Mouse (Mus musculus): ENCODE measurements around the gene Hoxa9. TPM values are rescaled to one million over a fixed set of nuclear protein-coding genes. Genes with fewer than 3 reads are reported as not detected.

Hoxa9 gene
- polyA plus RNA-seq, 1 experiment from 2014 or later: 2.2 TPM

DNA sequence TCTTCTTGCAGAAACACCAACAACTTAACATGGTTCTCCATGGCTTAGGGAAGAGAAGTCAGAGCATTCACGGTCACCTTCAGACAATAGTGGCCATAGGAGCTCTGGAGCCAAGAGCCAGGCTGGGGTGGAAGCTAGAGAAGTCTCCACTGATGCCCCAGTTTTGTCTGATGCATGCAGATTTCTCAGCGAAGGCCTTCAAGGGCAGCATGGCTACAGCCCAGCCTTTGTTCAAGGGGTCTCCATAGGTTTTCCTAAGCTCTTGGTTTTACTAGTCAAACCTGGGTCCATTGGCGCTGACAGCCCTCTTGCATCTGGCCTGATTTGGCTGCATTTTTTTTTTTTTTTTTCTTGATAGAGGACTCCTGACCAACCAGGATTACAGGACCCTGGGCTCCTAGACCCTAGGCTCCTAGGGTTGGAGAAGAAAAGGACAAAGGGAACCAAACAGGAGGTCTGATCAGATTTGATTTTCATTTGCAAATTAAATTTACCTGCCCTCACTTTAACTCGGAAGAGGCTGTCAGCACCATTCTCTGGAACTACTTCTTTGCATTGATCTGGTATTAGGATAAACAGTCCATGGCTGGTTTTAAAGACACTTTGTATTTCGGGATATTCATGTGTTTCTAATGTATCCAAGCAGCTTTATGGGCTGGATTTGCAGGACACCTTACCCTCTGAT, 33.4 kb upstream of the Hoxa9 start:
- 4% methylated on average over 5 of the region's 5 CpGs for WGBS
- no peak for DNase-seq (ENCODE audit: low spot score)
- H3K4me3 ChIP-seq (ENCODE audit: low read depth, low read length): no peak overlapping the region
- peaks cover 98% of the 10 kb centered on the region for H3K27me3 ChIP-seq (replicated peaks; ENCODE audit: control insufficient read depth, insufficient read depth, low read length)
- H3K4me2 ChIP-seq: no peak overlapping the region
- H3K36me3 ChIP-seq (ENCODE audit: control insufficient read depth, insufficient read depth, low read length): no peaks in the 10 kb centered on the region
- no peak overlapping the region for H3K9ac ChIP-seq (ENCODE audit: low read depth, low read length)
- no peaks in the 10 kb centered on the region for H3K9me3 ChIP-seq (ENCODE audit: control insufficient read depth, low read length)
- no peak overlapping the region for H3K27ac ChIP-seq (ENCODE audit: low read depth, low read length)
- 0 out of 2 replicates have a peak, but pooled peaks cover 6% of the 10 kb centered on the region for H3K4me1 ChIP-seq (replicated peaks; ENCODE audit: control insufficient read depth, insufficient read depth, low read length)
- ATAC-seq (replicated peaks; ENCODE audit: low FRiP score): no peak

DNA sequence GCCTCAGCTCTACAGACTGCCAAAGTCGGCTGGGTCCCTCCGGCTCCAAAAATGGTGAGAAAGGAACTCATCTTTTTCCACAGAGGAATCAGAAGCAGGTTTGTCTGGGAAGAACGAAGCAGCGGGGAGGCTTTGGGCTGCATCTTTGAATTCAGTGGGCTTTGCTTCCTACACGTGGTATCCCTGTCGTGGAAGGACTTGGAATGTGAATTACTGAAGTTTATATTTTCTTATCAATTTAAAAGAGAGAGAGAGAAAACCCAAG, 32.4 kb upstream of the Hoxa9 start:
- no peak overlapping the region for H3K4me2 ChIP-seq
- H3K27me3 ChIP-seq (replicated peaks; ENCODE audit: control insufficient read depth, insufficient read depth, low read length): peaks cover 98% of the 10 kb centered on the region
- H3K9me3 ChIP-seq (ENCODE audit: control insufficient read depth, low read length): no peaks in the 10 kb centered on the region
- H3K27ac ChIP-seq (ENCODE audit: low read depth, low read length): no peak overlapping the region
- WGBS: 1% methylated on average over 6 of the region's 6 CpGs
- H3K36me3 ChIP-seq (ENCODE audit: control insufficient read depth, insufficient read depth, low read length): no peaks in the 10 kb centered on the region
- 0 out of 2 replicates have a peak, but pooled peaks cover 6% of the 10 kb centered on the region for H3K4me1 ChIP-seq (replicated peaks; ENCODE audit: control insufficient read depth, insufficient read depth, low read length)
- no peak for ATAC-seq (replicated peaks; ENCODE audit: low FRiP score)
- no peak for DNase-seq (ENCODE audit: low spot score)
- no peak overlapping the region for H3K9ac ChIP-seq (ENCODE audit: low read depth, low read length)
- no peak overlapping the region for H3K4me3 ChIP-seq (ENCODE audit: low read depth, low read length)

DNA sequence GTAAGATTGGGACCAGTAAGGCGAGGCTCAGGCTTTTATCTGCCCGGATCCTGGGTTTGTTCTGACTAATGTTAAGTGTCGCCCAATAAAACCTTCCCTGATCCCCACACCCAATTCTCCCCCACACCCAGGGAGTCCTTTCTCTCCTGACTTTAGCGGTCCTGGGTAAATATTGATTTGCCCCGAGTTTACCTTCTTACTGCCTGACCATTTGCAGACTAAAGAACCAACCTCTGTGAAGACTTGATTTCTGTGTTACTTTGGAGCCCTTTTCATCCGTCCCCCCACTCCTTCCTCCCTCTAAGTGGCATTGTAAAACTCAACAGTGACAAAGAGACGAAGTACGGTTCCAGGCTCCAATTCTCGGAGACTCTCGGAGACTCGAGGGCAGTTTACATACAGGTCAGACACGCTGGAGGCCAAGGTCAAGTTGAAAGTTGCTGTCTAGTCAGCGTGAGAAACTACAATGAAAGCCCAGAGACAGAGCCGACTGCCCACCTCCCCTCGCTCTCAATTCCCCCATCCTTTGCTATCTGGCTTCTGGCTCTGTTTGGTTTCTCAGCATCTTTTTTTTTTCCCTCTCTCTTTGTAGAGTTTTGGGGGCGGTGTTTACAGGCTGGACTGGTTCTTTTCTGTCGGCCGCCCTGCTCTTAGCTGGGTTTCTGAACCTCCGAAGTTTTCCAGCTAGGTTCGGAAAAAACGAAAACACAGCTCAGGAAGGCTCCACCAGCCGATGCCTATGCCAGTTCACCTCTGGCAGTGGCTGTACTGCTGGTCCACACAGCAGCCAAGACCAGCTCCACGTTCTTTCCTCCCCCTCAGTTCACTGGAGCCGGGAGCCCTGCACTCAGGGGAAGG, 31.8 kb upstream of the Hoxa9 start:
- no peak overlapping the region for H3K4me2 ChIP-seq
- H3K4me3 ChIP-seq (ENCODE audit: low read depth, low read length): no peak overlapping the region
- no peak overlapping the region for H3K27ac ChIP-seq (ENCODE audit: low read depth, low read length)
- no peaks in the 10 kb centered on the region for H3K36me3 ChIP-seq (ENCODE audit: control insufficient read depth, insufficient read depth, low read length)
- 2% methylated on average over 24 of the region's 24 CpGs for WGBS
- no peaks in the 10 kb centered on the region for H3K9me3 ChIP-seq (ENCODE audit: control insufficient read depth, low read length)
- DNase-seq (ENCODE audit: low spot score) (peak; percentile 49), ATAC-seq (replicated peaks; ENCODE audit: low FRiP score) (no peak)
- H3K9ac ChIP-seq (ENCODE audit: low read depth, low read length): no peak overlapping the region
- peaks cover 97% of the 10 kb centered on the region for H3K27me3 ChIP-seq (replicated peaks; ENCODE audit: control insufficient read depth, insufficient read depth, low read length)
- H3K4me1 ChIP-seq (replicated peaks; ENCODE audit: control insufficient read depth, insufficient read depth, low read length): 0 out of 2 replicates have a peak, but pooled peaks cover 6% of the 10 kb centered on the region

DNA sequence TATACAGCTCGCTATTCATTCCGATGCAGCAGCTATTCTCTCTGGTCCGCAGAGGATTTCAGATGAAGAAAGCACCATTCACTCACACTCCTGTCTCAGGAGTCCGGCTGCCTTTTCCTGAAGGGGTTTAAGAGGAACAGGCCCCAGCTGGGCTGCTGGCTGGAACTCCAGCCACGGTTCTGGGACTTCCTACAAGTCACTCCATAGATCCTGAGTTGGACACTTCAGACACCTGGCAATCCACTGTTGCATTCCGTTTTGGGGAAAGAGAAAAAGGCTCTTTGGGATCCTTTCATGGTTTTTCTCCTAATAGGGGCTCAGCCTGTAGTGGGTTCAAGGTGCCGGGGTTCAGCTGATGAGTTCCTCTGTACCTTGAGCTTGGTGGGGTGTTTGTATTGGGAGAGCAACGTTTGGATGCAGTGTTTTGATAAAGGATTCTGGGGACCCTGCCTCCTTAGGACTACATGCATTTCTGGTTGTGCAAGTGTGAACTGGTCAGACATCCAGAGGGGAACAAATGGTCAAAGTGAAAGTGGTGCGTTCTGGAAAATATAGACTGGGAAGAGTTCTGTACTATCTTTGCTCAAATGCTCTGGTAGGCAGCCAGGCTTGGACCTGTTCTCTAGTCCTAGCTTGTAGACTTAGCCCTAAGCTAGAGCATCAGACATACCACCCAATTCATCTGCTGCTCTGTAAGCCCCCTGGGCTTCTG, 31.0 kb upstream of the Hoxa9 start:
- WGBS: 6% methylated on average over 9 of the region's 9 CpGs
- H3K4me1 ChIP-seq (replicated peaks; ENCODE audit: control insufficient read depth, insufficient read depth, low read length): 0 out of 2 replicates have a peak, but pooled peaks cover 6% of the 10 kb centered on the region

DNA sequence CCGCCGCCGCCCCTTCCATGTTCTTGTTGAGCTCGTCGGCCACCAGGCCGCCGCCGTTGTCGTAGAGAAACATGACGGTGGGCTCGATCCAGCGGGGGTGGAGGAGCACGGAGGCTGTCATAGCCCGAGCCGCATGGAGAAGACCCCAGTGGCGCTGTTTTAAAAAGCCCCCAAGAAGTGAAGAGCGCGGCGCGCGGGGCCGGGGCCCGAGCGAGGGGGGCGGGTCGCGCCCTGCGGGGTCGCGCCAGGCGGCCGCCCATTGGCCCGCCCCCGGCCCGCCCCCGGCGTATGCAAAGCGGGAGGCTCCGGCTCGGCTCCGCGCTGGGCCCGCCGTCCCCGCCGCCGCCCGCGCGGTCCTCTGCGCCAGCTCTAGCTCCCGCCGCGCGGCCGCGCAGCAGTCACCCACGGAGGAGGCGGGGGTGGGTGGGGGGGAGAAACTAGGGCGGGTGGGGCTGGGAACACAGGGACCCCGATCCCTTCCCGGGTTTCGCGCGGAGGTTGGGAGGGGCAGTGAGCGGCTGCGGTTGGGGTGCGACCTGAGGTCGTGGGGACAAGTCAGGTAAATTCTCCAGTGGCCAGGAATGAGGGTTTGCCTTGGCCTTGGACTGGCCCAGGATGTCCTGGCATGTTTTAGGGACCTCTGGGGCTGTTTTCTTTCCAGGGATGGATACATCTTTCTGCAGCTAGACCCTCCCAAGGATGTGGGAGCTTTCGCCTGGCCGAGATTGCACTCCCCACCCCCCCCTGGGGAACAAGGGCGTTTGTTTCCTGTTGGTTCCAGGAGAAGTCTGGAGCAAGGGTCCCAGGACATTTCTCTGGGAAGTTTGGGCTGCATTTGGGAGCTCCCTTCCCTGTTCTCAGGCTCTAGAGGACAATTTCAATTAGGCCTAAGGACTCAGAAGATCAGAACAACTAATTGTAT, 30.0 kb upstream of the Hoxa9 start, which contains the start of gene Hoxa13:
Gene Hoxa13, minus strand, starts transcription at position 227 of the 922 bp plus-strand sequence.
- Histone ChIP-seq H3K27ac (ENCODE audit: low read depth, low read length) (no peak within 1 kb of the TSS), H3K9me3 (ENCODE audit: control insufficient read depth, low read length) (no peaks in the 10 kb centered on the region), H3K4me3 (ENCODE audit: low read depth, low read length) (peak within 1 kb of the TSS; percentile 53), H3K36me3 (ENCODE audit: control insufficient read depth, insufficient read depth, low read length) (no peaks in the 10 kb centered on the region), H3K4me1 (replicated peaks; ENCODE audit: control insufficient read depth, insufficient read depth, low read length) (0 out of 2 replicates have a peak, but pooled peaks cover 6% of the 10 kb centered on the region), H3K4me2 (peak within 1 kb of the TSS; percentile 77), H3K27me3 (replicated peaks; ENCODE audit: control insufficient read depth, insufficient read depth, low read length) (peaks cover 98% of the 10 kb centered on the region), H3K9ac (ENCODE audit: low read depth, low read length) (no peak within 1 kb of the TSS)
- DNase-seq (ENCODE audit: low spot score) (peak; percentile 53), ATAC-seq (replicated peaks; ENCODE audit: low FRiP score) (peak; percentile 62)
- WGBS: under 1% methylated on average over 38 of the region's 72 CpGs

More for the DNA sequence above, 31.0 kb upstream of the Hoxa9 start:
- no peaks in the 10 kb centered on the region for H3K36me3 ChIP-seq (ENCODE audit: control insufficient read depth, insufficient read depth, low read length)
- no peak overlapping the region for H3K9ac ChIP-seq (ENCODE audit: low read depth, low read length)
- no peak overlapping the region for H3K4me2 ChIP-seq
- H3K27me3 ChIP-seq (replicated peaks; ENCODE audit: control insufficient read depth, insufficient read depth, low read length): peaks cover 98% of the 10 kb centered on the region
- ATAC-seq (replicated peaks; ENCODE audit: low FRiP score): no peak
- peak; percentile 38 for DNase-seq (ENCODE audit: low spot score)
- no peak overlapping the region for H3K27ac ChIP-seq (ENCODE audit: low read depth, low read length)
- no peaks in the 10 kb centered on the region for H3K9me3 ChIP-seq (ENCODE audit: control insufficient read depth, low read length)
- no peak overlapping the region for H3K4me3 ChIP-seq (ENCODE audit: low read depth, low read length)

DNA sequence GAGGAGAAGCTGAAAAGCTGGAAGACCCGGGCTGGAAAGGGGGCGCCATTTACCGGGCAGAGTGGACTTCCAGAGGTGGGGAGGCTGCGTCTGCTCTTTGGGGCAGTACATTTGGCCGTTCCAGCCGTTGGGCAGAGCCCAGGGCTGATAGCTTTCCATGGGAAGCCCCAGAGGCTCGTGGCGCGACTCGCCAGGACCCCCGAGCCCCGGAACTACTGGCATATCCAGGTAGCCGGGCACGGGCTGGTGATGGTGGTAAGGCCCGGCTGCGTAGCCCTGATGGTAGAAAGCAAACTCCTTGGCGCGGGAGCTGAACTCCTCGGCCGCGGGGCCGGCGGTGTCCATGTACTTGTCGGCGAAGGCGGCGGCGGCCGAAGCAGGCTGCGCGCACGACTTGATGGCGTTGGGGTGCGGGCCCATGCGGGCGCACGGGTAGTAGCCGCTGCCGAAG, 28.9 kb upstream of the Hoxa9 start:
- Histone ChIP-seq H3K4me1 (replicated peaks; ENCODE audit: control insufficient read depth, insufficient read depth, low read length) (0 out of 2 replicates have a peak, but pooled peaks cover 6% of the 10 kb centered on the region), H3K27ac (ENCODE audit: low read depth, low read length) (no peak overlapping the region), H3K9ac (ENCODE audit: low read depth, low read length) (no peak overlapping the region), H3K4me2 (peak overlapping the region; percentile 77), H3K36me3 (ENCODE audit: control insufficient read depth, insufficient read depth, low read length) (no peaks in the 10 kb centered on the region), H3K4me3 (ENCODE audit: low read depth, low read length) (peak overlapping the region; percentile 53), H3K27me3 (replicated peaks; ENCODE audit: control insufficient read depth, insufficient read depth, low read length) (peaks cover 98% of the 10 kb centered on the region), H3K9me3 (ENCODE audit: control insufficient read depth, low read length) (no peaks in the 10 kb centered on the region)
- WGBS: 1% methylated on average over 39 of the region's 39 CpGs
- DNase-seq (ENCODE audit: low spot score) (peak; percentile 64), ATAC-seq (replicated peaks; ENCODE audit: low FRiP score) (no peak)

DNA sequence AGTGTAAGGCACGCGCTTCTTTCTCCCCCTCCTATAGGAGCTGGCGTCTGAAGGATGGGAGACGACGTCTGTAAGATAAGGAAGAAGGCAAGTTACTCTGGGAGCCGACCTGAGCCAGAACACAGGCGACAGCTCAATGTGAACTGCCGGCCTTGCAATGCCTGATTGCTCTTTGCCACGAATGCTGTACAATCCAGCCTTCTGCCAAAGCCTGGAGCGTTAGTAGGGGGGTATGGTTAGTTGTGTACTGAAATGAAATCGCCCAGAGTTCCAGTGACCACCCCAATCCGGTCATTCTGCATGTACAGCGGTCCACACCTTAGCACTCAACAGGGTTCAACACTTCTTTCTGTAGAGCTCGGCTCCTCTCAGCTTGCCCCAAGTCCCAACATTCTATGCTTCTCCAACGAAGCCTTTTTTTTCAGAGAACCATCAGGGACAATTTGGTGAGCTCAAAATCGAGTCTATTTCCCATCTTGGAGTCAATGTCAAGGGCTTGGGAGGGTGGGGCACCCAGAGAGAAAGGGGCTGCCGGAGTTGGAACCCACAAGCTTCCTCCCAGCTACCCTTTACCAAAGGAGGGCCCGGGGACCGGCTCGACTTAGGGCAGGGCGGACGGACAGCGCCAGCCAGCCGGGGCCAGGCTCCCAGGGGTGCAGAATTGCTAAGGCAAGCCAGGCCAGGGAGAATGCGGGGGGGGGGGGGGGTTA, 28.3 kb upstream of the Hoxa9 start:
- ATAC-seq (replicated peaks; ENCODE audit: low FRiP score) (no peak), DNase-seq (ENCODE audit: low spot score) (peak; percentile 49)
- 0 out of 2 replicates have a peak, but pooled peaks cover 6% of the 10 kb centered on the region for H3K4me1 ChIP-seq (replicated peaks; ENCODE audit: control insufficient read depth, insufficient read depth, low read length)
- under 1% methylated on average over 24 of the region's 25 CpGs for WGBS
- H3K4me2 ChIP-seq: no peak overlapping the region
- H3K9me3 ChIP-seq (ENCODE audit: control insufficient read depth, low read length): no peaks in the 10 kb centered on the region
- peaks cover 98% of the 10 kb centered on the region for H3K27me3 ChIP-seq (replicated peaks; ENCODE audit: control insufficient read depth, insufficient read depth, low read length)
- H3K36me3 ChIP-seq (ENCODE audit: control insufficient read depth, insufficient read depth, low read length): no peaks in the 10 kb centered on the region
- H3K9ac ChIP-seq (ENCODE audit: low read depth, low read length): no peak overlapping the region
- H3K4me3 ChIP-seq (ENCODE audit: low read depth, low read length): no peak overlapping the region
- no peak overlapping the region for H3K27ac ChIP-seq (ENCODE audit: low read depth, low read length)

Data from liver, embryonic 11.5 days (tissue).